Mouse (Mus musculus): Measurements from ENCODE around the gene Hsd11b2.

The Hsd11b2 gene

DNA sequence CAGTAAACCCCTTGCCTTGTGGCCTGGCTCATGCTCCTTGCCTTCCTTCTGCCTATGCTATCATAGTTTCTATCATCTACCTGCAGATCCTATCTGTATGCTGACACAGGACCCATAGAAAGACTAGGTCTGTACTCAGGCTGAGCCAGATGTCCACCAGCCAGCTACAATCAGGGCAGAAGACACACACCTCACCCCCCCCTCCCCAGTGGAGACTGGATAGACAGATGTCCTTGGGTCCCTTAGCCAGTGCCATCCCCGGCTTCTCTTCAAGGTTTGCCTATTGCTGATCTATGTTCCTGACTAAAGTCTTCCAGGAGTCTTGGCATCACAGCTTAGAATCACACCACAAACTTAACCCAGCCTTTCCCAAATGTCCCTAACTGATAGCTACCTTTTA is 9.7 kb downstream of the Hsd11b2 start:
- peak in 1 of 2 experiments; percentile 22 for DNase-seq

DNA sequence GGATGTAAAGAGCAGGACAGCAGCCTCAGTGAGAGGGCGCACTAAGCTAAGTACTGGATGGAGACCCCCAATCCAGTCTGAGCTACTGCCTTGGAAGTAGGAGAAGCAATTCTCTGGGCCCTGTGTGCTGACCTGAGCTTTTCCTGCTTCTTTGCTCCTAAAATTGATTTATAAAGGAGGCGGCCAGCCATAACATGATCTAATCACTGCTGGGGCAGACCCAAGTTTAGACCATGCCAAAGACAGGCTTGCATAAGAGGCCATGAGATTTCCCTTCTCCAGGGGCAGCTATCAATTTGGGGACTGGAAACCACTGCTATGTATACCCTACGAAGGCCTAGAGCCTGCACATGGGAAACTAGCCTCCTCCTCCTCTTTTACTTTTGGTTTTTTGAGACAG is 10.7 kb downstream of the Hsd11b2 start:
- peak; percentile 30 to 39 for DNase-seq

DNA sequence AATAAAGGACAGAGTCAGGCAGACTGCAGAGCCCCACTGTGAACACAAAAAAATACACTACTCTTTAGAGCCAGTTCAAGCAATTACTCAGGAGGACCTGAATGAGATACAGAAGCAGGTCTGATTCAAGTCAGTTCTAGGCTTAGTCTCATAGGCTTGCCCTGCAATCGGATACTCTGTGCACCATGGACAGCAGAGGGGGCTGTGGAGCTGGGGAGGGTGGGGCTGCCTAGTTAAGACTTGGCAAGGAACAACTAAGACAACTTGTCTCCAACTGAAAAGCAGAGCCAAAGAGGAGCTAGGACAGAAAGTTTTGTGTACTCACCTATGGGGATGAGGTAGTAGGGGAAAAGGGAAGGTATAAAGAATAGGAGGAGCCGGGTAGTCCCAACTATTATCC is 13.2 kb downstream of the Hsd11b2 start:
- peak; percentile 69 to 77 for DNase-seq

DNA sequence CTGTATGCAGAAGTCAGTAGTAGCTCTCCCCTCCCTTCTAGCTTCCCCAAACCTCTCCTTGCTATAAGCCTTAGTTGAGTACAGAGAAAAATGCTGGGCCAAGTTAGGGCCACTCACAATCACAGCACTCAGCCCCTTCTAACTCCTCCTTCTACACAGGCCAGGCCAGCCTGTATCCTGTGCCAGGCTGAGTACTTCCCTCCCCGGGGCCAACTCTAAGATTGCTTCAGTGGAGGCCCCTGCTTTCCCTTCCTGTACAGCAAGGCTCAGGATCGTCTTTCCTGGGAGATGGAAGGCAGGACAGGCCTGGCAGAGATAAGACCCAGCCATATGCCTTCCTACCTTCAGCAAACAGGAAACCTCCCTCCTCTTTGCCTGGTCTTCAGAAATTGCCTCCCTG is 14.9 kb downstream of the Hsd11b2 start:
- no peak for DNase-seq

DNA sequence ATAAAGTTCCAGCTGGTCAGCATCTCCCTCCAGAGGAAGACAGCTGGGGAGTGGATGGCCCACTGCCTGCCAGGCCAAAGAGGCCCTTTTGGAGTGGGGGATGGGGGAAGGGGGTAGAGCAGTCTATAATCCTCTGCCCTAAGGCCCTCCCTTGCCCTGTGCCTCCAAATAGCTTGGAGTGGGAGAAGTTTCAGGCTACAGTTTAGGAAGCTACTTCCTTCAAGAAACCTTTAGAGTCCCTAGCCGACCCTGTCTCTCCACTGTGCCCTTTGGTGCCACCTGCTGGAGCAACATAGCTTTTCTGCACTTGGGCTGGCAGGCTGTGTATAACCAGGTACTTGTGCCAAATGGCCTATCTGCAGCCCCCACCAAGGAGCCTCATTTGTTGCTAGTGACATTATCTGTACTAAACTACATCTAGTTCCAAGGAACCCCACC is 15.4 kb downstream of the Hsd11b2 start:
- DNase-seq: peak; percentile 80 to 87

DNA sequence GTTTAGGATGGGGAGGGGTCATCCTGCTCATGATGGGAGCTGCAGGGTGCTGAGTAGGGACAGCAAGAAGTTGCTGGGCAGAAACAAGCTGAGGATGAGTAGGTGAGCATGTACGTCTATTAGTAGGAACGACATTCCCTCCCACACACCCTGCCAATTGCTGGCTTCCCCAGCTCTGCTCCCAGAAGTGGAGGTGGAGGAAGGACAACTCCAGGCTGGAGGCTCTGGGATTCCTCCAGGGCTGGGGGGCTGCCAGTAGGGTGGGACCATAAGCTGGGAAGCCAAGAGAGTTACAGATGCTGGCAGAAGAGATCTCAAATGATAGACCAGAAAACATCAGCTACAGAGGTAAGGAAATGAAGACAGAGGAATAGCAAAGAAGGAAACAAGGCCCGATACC is 18.0 kb downstream of the Hsd11b2 start:
- DNase-seq: peak in 1 of 2 experiments; percentile 1

DNA sequence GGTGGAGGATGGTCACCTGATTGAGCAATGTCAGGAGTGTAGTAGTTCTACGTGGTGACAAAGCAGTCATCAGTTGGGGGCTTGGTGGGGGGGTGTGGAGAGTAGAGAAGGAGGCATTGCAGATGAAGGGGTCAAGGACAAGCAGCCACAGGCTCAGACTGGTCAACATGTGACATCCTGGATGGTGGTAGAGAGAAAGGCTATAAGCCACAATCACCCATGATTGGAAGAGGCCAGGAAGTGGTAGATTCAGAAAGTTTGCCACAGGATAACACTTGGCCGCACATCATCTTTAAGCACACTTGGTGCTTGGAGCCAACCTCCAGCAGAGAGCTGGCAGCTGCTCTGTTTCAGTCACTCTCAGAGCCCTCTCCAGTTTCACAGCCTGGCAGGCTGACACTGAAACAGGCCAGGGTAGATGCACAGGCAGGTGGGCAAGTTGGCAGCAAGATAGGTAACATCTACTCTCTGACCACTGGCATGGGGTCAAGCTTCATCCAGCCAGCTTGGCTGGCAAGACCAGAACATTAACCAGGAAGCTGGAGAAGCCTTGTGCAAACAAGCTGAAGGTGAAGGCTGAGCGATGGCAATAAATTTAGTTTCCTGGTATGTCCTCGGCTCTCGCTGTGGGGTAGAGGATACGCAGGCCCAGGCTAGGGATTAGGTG is 18.6 kb downstream of the Hsd11b2 start:
- peak in 1 of 2 experiments; percentile 1 for DNase-seq

DNA sequence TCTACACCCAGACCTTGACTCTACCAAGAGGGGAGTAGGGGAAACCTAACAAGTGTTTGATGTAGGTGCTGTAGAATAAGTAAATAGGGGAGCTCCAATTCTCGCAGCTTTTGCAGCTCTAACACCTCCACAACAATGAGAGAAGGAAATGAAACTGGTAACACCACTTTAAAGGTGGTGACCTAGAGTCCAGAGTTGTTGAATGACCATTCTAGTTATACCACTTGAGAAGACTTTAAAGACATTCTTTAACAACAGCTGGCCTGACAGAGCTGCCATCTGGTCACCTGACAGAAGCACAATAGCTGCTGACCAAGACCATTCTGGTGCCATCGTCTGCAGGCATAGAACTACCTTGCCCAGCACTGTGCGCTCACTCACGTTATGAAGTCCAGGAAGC is 20.4 kb downstream of the Hsd11b2 start:
- peak in 1 of 2 experiments; percentile 1 for DNase-seq

DNA sequence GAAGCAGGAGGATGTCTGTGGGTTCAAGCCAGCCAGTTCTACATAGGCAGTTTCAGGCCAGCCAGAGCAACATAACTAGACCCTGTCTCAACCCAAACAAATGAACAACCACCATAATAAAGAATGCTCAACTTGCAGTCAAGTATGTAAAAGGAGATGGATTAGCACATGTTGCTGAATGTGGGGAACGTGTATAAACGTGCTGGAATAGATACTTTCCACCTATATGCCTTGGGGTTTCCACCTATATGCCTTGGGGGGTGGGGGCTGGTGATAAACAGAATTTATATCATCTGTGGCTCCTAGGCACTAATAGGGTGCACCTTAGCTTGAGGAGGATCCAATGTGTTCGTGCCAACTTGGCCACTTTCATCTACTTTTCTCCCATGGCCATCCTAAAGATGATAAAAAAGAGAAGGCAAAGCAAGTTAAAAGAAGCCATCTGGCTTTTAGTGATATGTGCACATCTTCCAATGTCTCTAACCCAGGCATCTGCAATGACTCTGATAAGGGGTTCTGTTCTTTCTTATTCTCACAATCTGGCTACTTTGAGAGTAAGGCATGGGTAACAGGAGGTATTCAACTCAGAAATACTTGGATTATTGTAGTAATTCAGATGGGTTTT is 23.6 kb downstream of the Hsd11b2 start:
- DNase-seq: no peak

DNA sequence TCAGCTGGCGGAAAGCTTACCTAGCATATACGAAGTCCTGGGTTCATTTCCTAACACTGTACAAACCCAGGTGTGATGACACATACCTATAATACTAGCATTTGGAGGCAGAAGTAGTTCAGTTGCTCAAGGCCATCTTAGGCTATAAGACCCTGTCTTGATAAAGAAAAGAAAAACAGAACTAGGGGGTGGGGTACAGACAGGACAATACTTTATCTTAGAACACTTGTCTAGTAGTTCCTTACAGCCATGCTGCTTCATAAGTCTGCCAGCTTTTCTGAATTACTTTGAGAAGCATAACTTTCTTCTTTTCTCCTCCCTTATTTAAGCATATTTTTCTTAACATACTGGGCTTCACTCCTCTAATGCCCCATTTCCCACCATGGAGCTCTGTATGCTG is 24.3 kb downstream of the Hsd11b2 start:
- DNase-seq: no peak

DNA sequence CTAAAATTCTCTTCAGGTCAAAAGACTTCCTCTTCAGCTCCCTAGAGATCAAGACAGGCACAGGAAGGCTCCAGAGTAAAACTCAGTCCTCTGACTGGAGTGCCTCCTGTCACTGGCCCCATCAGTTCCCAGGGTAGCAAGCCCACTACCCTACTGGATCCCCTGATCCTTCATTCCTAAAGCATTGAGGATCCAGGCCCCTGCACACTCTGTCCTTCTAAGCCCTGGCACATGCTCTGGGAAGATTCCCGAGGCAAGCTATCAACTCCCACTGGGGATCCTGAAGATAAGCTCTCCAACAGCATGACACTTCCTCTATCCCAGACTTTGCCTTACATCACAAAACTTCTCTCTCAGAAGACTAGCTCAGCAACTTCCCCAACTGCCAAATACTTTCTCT is 25.1 kb downstream of the Hsd11b2 start:
- DNase-seq: peak in 1 of 2 experiments; percentile 5

DNA sequence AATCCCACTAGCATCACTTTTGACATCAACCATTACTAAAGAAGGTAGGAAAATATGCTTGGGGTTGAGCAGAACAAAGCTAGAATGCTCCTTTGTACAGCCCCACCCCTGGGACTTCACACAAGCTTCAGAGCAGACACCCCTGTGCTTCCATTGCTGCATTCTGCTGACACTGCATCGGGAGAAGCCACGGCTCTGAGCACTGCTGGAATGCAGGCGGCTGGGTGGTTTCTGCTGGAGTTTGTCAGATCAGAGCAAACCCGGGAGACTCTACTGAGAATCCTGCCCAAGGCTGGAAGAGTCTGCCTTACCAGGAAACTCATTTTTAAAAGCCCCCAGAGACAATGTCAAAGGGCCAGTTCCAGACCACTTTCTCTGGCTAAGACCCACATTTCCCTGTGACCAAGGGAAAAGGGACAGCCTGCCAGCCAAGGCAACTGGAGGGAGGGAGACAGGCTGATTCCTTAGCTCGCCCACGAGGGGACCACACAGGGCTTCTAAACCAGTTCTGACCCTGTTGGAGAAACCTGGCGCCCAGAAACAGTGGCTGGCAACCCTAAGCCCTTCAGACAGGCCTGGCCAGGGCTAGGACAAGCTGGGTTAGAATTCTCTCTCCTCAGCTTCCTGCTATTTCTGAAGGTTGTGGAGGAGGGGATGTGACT is 26.1 kb downstream of the Hsd11b2 start:
- DNase-seq: peak; percentile 67 to 83

DNA sequence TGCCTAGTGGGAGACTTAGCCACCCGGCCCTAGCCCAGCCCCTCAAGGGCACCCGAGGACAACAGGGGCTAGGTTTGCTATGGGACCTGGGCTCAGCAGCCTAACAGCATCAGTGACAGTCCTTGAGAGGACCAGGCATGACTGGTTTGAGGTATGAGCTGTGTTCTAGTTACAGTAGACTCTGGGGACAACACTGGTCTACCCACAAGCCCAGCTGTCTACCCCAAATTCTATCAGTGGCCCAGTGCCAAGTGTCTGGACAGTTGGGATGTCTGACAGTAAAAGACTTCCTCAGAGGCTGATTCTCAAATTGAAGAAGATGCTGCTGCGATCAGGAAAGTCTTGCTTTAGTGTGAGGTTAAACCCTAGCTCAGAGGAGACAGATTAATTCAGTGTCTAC is 26.7 kb downstream of the Hsd11b2 start:
- peak in 1 of 2 experiments; percentile 28 for DNase-seq

DNA sequence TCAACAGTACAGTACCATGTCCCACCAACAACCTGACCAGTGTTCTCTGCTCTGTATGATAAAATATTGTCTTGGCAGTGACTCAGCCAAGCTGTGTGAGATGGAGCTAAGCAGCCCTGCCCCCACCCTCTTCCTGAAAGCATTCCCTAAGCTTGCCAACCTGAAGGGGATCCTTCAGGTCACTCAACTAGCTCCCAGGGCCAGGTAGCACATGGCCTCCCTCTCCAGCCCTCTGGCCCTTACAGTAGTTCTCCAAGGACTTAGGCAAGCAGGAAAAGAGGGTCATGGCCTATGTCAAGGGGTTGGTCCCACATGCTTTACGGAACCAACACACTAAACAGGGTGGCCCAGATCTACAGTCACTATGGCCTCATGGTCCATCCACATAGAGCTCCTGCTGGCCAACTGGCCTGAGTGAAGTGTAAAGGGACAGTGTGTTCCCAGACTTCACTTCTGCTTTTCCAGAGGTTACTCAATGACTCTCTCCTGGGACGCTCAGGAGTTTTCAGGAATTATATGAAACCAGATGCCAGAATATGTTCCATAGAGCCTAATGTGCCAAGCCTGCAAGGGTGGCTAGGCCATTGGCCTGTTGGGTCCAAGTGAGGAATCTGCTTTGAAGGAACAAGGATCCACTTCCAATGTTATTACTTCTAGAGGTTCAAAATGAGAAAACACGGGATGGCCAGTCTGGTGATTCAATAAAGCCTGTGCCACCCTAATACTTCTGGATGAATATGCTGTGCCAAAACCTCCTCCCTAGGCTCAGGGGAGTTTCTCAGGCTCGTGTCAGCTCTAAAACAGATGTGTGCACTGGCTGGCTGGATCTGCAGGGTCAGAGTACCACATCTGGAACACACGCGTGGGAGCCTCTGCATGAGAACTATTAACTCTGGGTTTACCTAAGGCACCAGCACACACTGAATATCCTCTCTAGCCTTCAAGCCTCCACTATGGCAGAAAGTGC is 28.1 kb downstream of the Hsd11b2 start:
- DNase-seq: peak; percentile 55 to 68

DNA sequence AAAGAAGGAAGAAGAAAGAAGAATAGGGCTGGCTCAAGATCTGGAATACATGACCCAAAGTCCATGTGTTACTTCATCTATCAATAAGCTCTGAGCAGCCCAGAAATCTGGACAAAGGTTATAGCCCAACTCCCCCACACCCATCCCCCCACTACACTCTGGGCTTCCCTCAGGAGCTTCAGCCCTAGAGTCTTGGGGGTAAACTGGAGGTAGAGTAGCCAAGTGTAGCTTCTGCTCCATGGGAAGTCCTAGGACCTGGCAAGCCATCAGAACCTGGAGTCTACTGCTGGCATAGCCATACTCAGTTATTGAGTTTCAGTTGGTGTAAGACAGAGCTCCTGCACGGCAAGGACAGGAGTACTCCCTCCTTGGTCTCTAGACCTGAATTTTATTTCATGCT is 31.0 kb downstream of the Hsd11b2 start:
- no peak for DNase-seq

DNA sequence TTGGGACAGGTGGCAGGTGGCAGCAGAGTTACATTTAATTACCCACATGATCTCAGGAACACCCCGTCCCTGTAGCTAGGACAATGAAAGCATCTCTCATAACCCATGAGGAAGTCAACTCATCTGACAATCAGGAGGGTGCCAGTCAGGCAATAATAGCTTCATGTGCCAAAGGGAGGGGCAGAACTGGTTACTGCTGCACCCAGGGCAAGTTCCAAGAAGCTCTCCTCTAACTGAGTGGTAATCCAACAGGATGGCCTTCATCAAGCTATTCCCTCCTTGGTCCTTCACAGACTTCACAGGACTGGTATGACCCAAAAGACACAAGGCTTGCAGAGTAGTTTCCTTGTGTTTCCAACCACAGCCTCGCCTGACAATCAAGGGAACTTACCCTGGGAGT is 31.5 kb downstream of the Hsd11b2 start:
- DNase-seq: no peak

DNA sequence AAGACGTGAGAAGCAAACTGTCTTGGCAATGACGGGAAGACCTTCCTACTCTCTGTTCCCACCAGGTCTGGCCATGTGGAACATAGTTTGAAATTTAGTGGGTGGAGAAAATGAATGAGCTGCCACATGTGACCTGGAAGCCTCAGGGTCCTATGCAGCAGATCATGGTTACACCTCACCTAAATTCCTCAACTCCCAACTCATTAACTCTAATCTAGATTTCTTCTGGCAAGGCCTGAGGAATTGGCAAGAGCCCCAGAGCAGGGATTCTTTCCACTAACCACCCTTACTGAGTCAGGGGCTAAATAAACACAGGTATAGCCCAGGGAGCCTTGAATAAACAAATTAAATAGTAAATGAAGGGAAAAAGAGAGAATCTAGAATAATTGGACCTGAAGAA is 33.5 kb downstream of the Hsd11b2 start:
- no peak for DNase-seq

DNA sequence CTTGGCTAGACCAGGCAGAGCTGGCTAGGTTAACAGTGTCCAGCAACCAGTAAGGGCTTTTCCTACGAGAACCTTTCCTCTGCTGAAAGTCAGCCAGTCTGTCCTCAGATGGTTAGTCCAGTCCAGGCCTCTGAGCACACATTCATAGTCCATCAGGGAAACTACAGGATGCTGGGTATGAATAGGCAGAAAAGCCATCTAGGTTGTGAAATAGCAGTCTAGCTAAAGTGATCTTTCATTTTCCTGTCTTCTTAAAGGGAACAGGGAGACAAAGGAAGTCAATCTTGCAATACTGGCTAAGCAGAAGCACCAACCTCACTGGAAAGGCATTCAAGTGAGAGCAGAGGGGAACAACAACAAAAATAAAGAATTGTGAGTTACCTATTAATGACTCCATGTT is 34.3 kb downstream of the Hsd11b2 start:
- no peak for DNase-seq

DNA sequence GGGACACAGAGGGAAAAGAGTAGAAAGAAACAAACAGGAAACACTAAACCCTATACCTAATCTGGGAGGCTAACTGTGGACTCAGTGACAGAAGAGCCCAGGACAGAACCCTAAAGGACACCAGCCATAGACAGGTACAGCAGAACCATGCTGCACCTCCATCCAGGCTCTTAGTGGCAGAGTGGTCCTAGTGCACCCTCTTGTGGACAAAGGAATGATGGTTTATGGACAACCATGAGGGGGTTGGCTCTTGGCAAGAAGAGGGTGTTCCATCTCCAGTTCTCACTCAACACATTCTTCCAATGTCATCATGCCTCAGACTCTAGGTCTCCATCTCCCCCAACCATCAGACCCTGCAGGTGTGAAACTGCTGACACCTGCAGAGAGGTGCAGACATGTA is 35.5 kb downstream of the Hsd11b2 start:
- peak; percentile 70 to 79 for DNase-seq

DNA sequence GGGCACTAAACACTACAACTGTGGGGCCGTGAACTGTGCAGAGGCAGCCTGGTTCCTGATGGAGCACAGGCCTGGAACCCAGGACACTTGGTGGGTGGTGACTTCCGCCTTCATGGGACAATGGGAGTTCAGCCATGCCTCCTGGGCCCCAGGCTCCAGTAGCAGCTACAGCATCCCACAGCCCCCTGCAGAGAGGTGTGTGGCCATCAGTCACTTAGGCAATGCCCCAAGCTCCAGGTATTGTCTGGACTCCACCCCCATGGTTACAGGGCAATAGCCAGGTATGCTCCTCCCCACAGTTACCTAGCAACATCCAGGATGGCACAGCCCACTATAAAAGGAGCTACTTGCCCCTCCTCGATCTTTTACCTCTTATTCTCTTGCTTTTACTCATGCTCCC is 36.7 kb downstream of the Hsd11b2 start:
- DNase-seq: peak in 1 of 2 experiments; percentile 43

DNA sequence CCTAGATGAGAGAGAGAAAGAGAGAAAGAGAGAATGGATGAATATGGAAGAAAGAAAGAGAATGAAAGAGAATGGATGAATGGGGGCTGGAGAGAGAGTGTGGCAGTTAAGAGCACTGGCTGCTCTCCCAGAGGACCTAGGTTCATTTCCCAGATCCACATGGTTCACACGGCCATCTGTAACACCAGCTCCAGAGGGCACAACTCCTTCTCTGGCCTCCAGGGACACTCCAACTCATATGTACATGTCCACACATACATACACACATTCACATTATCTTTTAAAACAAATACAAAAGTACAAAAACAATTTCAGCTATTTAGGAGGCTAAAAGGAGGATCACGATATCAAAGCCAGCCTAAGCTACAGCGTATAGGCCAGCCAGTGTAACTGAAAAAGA is 44.3 kb downstream of the Hsd11b2 start:
- DNase-seq: no peak

DNA sequence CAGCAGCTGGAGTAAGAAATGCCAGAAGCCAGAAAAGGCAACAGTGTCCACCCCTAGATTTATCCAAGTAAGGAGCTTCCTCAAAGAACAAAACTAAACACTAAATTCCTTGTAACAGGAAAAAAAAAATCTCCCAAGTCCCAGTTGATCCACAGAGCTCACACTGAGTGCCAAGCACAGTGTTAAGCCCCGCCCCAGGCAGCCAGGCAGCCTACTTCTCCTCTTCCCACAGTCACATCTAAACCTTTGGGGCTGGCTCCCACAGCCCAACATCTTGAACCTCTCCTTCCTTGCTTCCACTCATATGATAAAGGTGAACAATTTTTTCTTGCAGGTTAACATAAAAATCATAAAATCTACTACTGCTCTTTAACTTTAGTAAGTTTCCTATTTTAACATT is 45.3 kb downstream of the Hsd11b2 start:
- DNase-seq: no peak
